Mouse (Mus musculus) erythroblast, embryonic 14.5 days (primary cell): ENCODE measurements around the gene Limch1.

ENCODE experiments used
- GATA1 ChIP-seq: IDR thresholded peaks from 2 replicates; pipeline ENCODE4 v1.6.1; 2012; ENCODE audit warnings: low read length, inconsistent platforms, mixed read lengths
- TAL1 ChIP-seq: IDR thresholded peaks from 3 replicates; pipeline ENCODE4 v1.6.1; 2012; ENCODE audit warnings: low read length, inconsistent platforms, mixed read lengths

DNA sequence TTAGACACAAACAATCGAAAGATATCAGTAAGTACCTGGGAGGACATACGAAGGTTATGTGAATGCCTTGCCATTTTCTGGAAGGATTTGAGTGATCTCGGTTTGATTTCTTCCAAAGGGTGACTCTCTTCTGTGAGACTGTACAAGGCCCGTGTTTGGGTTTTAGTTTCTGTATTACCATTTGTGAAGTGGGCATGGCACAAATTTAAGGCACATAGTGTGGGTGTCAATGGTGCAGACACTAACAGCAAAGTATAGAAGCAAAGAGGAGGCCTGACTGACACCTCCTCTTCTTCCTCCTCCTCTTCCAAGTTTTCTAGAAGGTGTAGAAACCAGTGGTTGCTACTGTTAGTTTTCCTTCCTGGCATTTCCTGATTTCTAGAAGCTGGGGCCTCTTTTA lies 16.3 kb upstream of the Limch1 start:
- no peak for TF ChIP-seq GATA1
- TF ChIP-seq TAL1: no peak
